Mouse (Mus musculus) lung, postnatal 36 days (tissue): ENCODE data around the gene Eno4.

Source experiments
- DNase-seq: peaks from one replicate; pipeline ENCODE4 v3.0.0; 2022; ENCODE audit warnings: mixed read lengths

The Eno4 gene

GRCm38 (mm10) chr19:58975216-58975863 is 32.1 kb downstream of the Eno4 start:
- no peak for DNase-seq

DNA sequence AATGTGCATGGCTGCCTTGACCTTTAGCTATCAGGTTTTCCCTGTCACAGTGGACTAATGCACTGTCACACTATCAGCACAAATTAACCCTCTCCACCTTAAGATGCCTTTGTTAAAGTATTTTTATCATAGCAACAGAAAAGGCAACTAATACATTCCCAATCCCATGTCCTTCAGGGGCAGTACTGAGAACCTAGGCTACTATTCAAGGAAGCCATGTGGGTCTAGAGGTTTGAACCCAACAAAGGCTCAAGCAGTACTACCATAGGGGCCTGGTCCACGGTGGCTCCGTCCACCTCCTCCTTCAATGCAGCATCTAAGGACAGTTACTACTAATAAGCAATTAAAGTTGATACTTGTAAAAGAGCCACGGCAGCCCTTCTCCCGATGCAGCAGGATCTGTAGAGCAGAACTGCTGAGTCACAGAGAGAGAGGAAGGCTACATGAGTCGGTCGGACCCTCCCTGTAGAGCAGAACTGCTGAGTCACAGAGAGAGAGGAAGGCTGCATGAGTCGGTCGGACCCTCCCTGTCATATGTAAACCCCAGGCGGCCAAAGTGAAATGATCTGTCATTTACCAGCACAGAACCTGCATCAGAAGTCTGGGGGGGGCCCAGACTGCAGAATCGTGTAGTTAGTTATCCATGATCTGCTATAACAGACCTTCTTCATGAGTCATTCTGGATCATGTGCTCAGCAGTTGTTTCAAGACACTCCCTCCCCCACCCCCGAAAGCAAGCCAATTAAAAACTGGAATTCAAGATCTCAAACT is 35.4 kb downstream of the Eno4 start:
- DNase-seq = no peak

DNA sequence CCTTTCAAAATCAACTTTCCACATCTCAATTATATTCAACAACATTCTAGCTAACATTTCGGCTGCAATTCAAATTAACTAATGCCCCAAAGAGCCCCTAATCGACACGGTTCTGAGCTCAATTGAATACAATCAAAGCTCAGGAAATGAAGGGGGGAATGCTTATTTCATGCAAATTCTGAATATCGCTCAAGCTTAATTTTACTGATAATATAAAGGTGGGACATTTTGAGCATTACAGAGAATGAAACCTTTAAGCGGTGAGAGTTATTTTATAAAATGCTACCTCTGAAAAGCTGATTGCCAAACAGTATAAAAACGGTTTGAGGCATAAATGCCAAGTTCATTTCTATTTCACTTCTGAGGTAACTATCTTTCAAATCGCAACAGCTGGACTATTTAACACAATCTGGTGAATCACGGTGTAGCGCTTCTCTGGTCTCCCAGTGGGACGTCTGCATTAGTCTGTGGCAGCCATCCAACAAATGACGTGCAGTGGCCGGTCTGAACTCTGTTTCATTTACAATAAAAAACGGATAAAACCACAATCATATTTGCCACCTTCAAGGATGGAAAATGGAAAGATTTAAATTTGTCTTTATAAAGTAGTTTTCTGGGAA is 36.3 kb downstream of the Eno4 start:
- peak; percentile 5 for DNase-seq

DNA sequence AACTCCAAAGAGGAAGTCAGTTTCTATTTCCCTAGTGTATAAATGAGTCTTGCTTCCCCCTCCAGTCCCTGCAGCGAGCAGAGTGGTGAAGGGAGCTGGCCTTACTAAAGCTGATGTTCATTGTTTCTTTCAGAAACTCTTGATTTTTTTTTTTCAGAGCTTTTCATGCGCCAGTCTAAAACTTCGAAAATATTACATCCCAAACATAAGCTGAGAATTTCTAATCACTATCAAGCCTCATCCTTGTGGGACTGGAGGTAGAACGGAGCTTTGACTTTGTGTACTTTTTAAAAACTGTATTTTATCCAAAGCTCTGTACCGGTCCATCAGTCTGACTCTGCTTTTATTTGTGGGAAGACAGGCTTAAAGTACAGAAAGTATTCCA is 36.8 kb downstream of the Eno4 start:
- DNase-seq = no peak

GRCm38 (mm10) chr19:58981571-58981970 is 38.3 kb downstream of the Eno4 start:
- DNase-seq = no peak

GRCm38 (mm10) chr19:59002827-59003226 is 59.6 kb downstream of the Eno4 start:
- DNase-seq = no peak

DNA sequence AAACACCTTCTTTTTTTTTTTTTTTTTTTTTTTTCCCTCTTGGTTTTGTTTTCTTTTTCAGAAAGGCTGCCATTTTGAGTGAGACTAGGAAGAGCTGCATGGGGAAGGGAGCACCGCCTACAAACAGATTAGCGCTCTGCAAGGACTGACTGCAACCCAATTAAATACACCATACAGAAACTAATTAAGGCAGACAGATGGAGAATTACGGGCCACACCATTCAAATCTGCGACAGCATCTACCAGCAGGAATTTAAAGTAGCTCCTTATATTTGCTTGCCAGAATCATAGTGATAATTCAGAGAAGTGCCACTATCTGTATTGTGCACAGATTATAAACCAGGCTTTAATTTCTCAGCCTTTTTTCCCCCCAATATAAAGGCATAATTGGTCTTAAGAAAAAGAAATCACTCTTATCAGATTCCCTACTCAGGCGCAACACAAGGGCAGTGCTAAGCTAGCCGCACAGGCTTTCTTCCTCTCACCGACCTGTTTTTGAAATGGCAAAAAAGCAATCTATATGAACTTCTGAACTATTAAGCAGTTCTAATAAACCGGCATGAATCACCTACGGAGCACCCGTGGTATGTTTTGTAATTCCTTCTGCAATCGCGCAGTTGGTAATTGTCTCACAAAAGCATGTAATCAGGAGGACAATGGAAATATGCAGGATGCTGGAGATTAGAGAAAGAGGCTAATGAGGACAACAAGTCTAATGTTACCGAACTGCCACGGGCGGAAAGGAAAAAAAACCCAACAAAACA is 63.5 kb downstream of the Eno4 start:
- DNase-seq = no peak

GRCm38 (mm10) chr19:59010802-59011201 is 67.6 kb downstream of the Eno4 start:
- no peak for DNase-seq
